Mouse (Mus musculus) heart, postnatal 0 days (tissue): ENCODE results near the gene Srsf4. TPM values are rescaled to one million over a fixed set of nuclear protein-coding genes. Genes with fewer than 3 reads are reported as not detected.
A peak's percentile ranks its signal among the peaks of the same experiment; 100 is the strongest.

Source experiments
- ATAC-seq: fragments of 200-750 bp; cut with Nextera tagmentation; 2 replicates; pipeline ENCODE4 v1.8.0; 2017; ENCODE audit warnings: low read depth, moderate number of reproducible peaks, moderate library complexity; ENCODE audit not compliant: insufficient read depth
- DNase-seq: peaks from one replicate; pipeline ENCODE4 v3.0.0-alpha.2; 2016; ENCODE audit warnings: low spot score
- H3K27ac ChIP-seq: fragments of 300-500 bp; sonication (generic); 2 replicates; pipeline ENCODE4 v1.5.1; 2014; ENCODE audit warnings: low read depth, mild to moderate bottlenecking
- H3K27me3 ChIP-seq: fragments of 300-500 bp; sonication (generic); 2 replicates; pipeline ENCODE4 v1.6.1; 2014; ENCODE audit warnings: low read length, mixed read lengths; ENCODE audit not compliant: control insufficient read depth, insufficient read depth
- H3K36me3 ChIP-seq: fragments of 300-500 bp; sonication (generic); replicated peaks from 2 replicates; pipeline ENCODE4 v1.6.1; 2014; ENCODE audit warnings: low read length, mixed read lengths; ENCODE audit not compliant: control insufficient read depth, insufficient read depth
- H3K4me1 ChIP-seq: fragments of 300-500 bp; sonication (generic); 2 replicates; pipeline ENCODE4 v1.6.1; 2014; ENCODE audit warnings: antibody characterized with exemption; ENCODE audit not compliant: control insufficient read depth, insufficient read depth
- H3K4me2 ChIP-seq: fragments of 300-500 bp; sonication (generic); 2 replicates; pipeline ENCODE4 v1.6.1; 2014; ENCODE audit warnings: low read depth, mild to moderate bottlenecking, low read length, moderate library complexity
- H3K4me3 ChIP-seq: fragments of 300-500 bp; sonication (generic); 2 replicates; pipeline ENCODE4 v1.5.1; 2014; ENCODE audit warnings: low read depth, low read length
- H3K9ac ChIP-seq: fragments of 300-500 bp; sonication (generic); replicated peaks from 2 replicates; pipeline ENCODE4 v1.6.1; 2014; ENCODE audit warnings: low read depth, low read length, mixed read lengths
- H3K9me3 ChIP-seq: fragments of 300-500 bp; sonication (generic); replicated peaks from 2 replicates; pipeline ENCODE4 v1.6.1; 2016; ENCODE audit warnings: low read length; ENCODE audit not compliant: control insufficient read depth
- CTCF ChIP-seq: IDR thresholded peaks from 2 replicates; pipeline ENCODE4 v1.5.1; 2016; ENCODE audit warnings: antibody characterized with exemption, control low read depth, low read depth
- EP300 ChIP-seq: IDR thresholded peaks from 2 replicates; pipeline ENCODE4 v1.6.1; 2016; ENCODE audit warnings: antibody characterized with exemption, low read depth
- WGBS: fragments of 180-500 bp; shearing (Covaris S2); extraction: QIAGEN DNeasy Blood & Tissue Kit; methylation state at CpG from one replicate; pipeline ENCODE4 v1.1.7; 2014; 5-methylcytosine and 5-hydroxymethylcytosine counted together
- polyA plus RNA-seq: library from polyadenylated mRNA; unstranded; fragments of >200 nt; fragmentation: Nextera tagmentation; extraction: Ambion mirVana; gene quantifications from 2 replicates; pipeline ENCODE4 v1.2.1, GENCODE M21; 2015
- total RNA-seq: library from RNA; depleted of rRNA; stranded (reverse); fragments of >200 nt; gene quantifications from 2 replicates; pipeline ENCODE4 v1.2.3, GENCODE M21; 2014; ENCODE audit warnings: low replicate concordance

Srsf4 gene
- total and polyA plus RNA-seq, 2 experiments from 2014 or later = 14.3 to 42.0 TPM

DNA sequence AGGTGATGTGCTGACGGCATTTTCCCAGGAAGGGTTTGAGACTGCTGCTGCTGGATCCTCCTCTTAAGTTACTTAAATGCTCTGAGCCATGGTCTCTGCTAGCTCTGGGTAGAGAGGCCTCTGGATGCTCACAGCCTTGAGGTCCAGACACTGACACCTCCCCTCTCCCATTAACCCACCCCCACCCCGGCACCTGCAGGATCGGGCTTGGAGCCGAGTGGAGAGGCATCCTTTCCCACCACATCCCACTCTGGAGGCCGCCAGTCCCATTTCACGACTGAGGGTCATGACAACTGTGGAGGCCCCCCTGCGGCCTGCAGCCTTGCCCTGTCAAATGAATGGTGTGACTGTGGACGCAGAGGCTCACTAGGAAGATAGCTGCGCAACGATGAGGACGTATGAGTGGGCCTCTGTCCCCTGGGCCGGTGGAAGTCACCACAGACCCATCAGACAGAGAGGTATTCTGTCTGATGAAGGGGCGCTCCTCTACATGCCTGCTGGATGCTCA, 42.5 kb downstream of the Srsf4 start:
- H3K4me1 ChIP-seq = peaks cover 15% of the 10 kb centered on the region
- TF ChIP-seq EP300 (no peak), CTCF (no peak)
- no peaks in the 10 kb centered on the region for H3K36me3 ChIP-seq
- H3K27ac ChIP-seq = no peak overlapping the region
- H3K4me3 ChIP-seq = no peak overlapping the region
- ATAC-seq (no peak), DNase-seq (no peak)
- peaks cover 30% of the 10 kb centered on the region for H3K27me3 ChIP-seq
- no peak overlapping the region for H3K4me2 ChIP-seq
- H3K9ac ChIP-seq = no peak overlapping the region
- 51% methylated on average over 13 of the region's 13 CpGs for WGBS
- H3K9me3 ChIP-seq = no peaks in the 10 kb centered on the region

DNA sequence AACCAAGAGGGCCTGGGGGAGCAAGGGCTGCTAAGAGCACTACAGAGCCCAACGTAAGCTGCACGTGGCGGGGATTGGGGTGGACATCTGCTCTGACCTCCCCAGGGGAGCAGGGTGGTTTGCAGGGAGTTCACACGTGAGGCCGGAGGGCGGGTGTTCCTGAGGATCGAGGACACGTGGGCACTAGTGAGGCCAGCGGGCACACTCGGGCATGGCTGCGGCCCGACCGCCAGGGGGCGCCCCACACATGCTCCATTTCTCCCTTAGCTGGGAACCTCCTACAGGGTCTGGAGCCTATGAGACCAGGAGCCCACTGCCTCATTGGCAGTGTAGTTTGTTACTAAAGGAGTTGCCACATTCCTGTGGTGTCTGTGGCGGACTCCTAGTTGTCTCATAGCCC, 43.0 kb downstream of the Srsf4 start:
- Histone ChIP-seq H3K4me3 (no peak overlapping the region), H3K36me3 (no peaks in the 10 kb centered on the region), H3K9me3 (no peaks in the 10 kb centered on the region), H3K4me2 (no peak overlapping the region), H3K27ac (no peak overlapping the region), H3K27me3 (peaks cover 30% of the 10 kb centered on the region), H3K9ac (no peak overlapping the region), H3K4me1 (peaks cover 10% of the 10 kb centered on the region)
- ATAC-seq (peak; percentile 29), DNase-seq (peak; percentile 48)
- TF ChIP-seq CTCF (peak; percentile 71), EP300 (no peak)
- WGBS = 17% methylated on average over 15 of the region's 15 CpGs

DNA sequence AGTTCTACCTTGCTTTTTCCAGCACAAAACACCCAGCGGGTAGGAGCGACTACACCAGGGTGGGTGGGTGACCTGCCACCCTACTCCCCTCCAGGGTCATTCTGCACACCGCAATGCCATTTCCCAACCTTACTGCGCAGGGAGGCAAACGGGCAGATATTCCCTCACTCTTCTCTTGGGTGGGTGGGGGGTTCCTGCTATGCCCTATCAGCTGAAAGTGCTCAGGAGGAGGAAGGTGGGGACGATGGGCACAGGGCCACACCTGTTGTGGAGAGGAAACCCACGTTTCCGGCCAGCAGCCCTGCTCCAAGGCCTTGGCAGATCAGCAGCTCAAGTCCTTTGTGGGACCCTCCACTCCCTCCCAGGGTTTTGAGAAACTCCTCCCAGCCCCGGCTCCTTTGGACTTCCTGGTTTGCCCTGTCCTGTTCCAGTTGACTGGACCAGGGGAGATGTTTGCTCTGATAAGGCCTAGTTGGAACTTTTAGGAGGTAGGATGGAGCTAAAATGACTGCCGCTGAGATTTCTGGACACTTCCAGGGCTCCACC, 43.7 kb downstream of the Srsf4 start:
- DNase-seq (no peak), ATAC-seq (no peak)
- Histone ChIP-seq H3K36me3 (no peaks in the 10 kb centered on the region), H3K4me1 (peaks cover 12% of the 10 kb centered on the region), H3K27me3 (peaks cover 35% of the 10 kb centered on the region), H3K4me2 (no peak overlapping the region), H3K9me3 (no peaks in the 10 kb centered on the region), H3K9ac (no peak overlapping the region), H3K4me3 (no peak overlapping the region), H3K27ac (no peak overlapping the region)
- TF ChIP-seq EP300 (no peak), CTCF (no peak)
- WGBS = 76% methylated on average over 10 of the region's 10 CpGs

DNA sequence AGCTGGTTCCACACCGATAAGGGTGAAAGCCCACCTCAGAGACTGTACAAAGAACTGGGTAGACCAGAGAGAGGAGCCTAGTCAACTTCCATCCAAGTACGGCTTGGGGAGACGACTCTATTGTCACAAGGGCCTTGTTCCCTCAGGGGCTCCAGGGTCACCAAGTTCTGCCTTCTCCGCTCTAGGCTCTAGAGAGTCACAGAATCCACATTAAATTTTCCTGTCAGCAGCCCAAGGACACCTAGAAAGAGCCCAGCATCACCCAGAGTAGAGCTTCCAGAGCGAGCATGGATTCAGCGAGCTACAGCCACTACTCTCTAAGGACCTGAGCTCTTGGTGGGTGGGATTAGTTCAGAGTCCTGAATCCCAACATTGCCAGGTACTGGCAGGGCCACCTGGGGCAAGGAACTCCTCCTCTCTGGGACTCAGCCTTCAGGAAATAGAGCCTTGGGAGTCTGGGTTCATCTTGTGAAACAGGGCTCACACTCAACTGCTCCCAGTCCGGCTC, 44.7 kb downstream of the Srsf4 start:
- ATAC-seq = no peak
- peaks cover 39% of the 10 kb centered on the region for H3K27me3 ChIP-seq
- no peak overlapping the region for H3K4me3 ChIP-seq
- TF ChIP-seq EP300 = no peak
- no peak for TF ChIP-seq CTCF
- H3K36me3 ChIP-seq = no peaks in the 10 kb centered on the region
- no peak for DNase-seq
- H3K4me2 ChIP-seq = no peak overlapping the region
- H3K27ac ChIP-seq = no peak overlapping the region
- no peak overlapping the region for H3K9ac ChIP-seq
- 71% methylated on average over 7 of the region's 7 CpGs for WGBS
- peaks cover 13% of the 10 kb centered on the region for H3K4me1 ChIP-seq
- no peaks in the 10 kb centered on the region for H3K9me3 ChIP-seq

DNA sequence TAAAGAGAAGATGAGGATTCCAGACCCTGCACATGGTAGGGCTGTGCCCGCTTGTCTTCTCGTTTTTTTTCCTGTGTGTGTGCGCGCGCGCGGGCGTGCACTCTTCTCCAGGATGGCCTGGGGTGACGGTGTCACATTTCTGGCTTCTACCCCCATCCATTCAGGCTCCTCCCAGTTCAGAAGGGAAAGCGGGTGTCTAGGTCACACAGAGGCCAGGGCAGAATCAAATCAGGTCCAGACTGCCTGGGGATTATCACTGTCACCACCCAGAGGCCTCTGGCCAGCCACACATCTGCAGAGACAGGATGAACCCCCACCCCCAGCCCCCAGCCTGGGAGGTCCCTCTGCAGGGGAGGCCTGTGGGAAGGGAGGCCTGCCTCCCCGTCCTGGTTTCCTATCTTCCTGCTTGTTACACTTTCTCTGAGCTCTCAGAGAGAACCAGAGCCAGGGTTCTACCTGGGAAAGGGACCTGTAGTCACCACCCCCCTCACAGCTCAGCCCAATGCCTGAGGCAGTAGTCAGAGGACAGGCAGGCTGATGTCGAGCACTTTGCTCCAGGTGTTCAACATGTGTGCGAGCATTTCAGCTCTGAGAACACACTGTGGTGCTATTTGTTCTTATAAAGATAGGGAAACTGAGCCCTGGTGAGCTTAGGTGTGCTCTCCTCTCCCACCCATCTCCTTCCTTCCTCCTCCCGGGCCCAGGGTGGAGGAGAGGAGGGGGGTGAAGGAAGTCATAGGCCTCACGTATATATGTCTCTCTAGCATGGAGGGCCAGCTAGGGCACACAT, 45.5 kb downstream of the Srsf4 start:
- TF ChIP-seq EP300 (no peak), CTCF (no peak)
- peak; percentile 57 for DNase-seq
- H3K4me1 ChIP-seq = peaks cover 13% of the 10 kb centered on the region
- H3K27ac ChIP-seq = peak overlapping the region; percentile 18; the same call in 1 of the 2 replicates
- 11% methylated on average over 15 of the region's 15 CpGs for WGBS
- H3K9me3 ChIP-seq = no peaks in the 10 kb centered on the region
- peak; percentile 49 for ATAC-seq
- H3K27me3 ChIP-seq = peaks cover 31% of the 10 kb centered on the region
- no peak overlapping the region for H3K4me3 ChIP-seq
- peak overlapping the region; percentile 4; the same call in 1 of the 2 replicates for H3K4me2 ChIP-seq
- H3K9ac ChIP-seq = no peak overlapping the region
- H3K36me3 ChIP-seq = no peaks in the 10 kb centered on the region
